Mouse (Mus musculus) forebrain, embryonic 10.5 days (tissue): ENCODE results near the gene Pde4a. TPM values are rescaled to one million over a fixed set of nuclear protein-coding genes. Genes with fewer than 3 reads are reported as not detected.

Source experiments
- DNase-seq: peaks from one replicate; pipeline ENCODE4 v3.0.0-alpha.2; 2017; ENCODE audit warnings: low spot score; ENCODE audit errors: extremely low spot score
- H3K27ac ChIP-seq: fragments of 300-500 bp; sonication (generic); 2 replicates; pipeline ENCODE4 v1.5.1; 2016; ENCODE audit warnings: mild to moderate bottlenecking
- H3K27me3 ChIP-seq: fragments of 300-500 bp; sonication (generic); 2 replicates; pipeline ENCODE4 v1.6.1; 2016; ENCODE audit warnings: mild to moderate bottlenecking; ENCODE audit not compliant: poor library complexity, severe bottlenecking
- H3K36me3 ChIP-seq: fragments of 300-500 bp; sonication (generic); replicated peaks from 2 replicates; pipeline ENCODE4 v1.6.1; 2016; ENCODE audit warnings: mild to moderate bottlenecking, moderate library complexity
- H3K4me1 ChIP-seq: fragments of 300-500 bp; sonication (generic); 2 replicates; pipeline ENCODE4 v1.6.1; 2016
- H3K4me3 ChIP-seq: fragments of 300-500 bp; sonication (generic); 2 replicates; pipeline ENCODE4 v1.5.1; 2016; ENCODE audit warnings: mild to moderate bottlenecking, moderate library complexity
- H3K9me3 ChIP-seq: fragments of 300-500 bp; sonication (generic); 2 replicates; pipeline ENCODE4 v1.6.1; 2016; ENCODE audit warnings: mild to moderate bottlenecking, moderate library complexity
- WGBS: fragments of 180-500 bp; shearing (Covaris S2); methylation state at CpG from one replicate; pipeline ENCODE4 v1.1.7; 2016; 5-methylcytosine and 5-hydroxymethylcytosine counted together
- polyA plus RNA-seq: library from polyadenylated mRNA; unstranded; fragments of >200 nt; fragmentation: Nextera tagmentation; extraction: Ambion mirVana; gene quantifications from 2 replicates; pipeline ENCODE4 v1.2.1, GENCODE M21; 2016

The Pde4a gene
- polyA plus RNA-seq, 1 experiment from 2014 or later: 4.3 TPM

- Histone ChIP-seq H3K27ac (peak overlapping the region; percentile 26), H3K4me3 (peak overlapping the region; percentile 48), H3K4me1 (peaks cover 32% of the 10 kb centered on the region), H3K36me3 (no peaks in the 10 kb centered on the region), H3K27me3 (peaks cover 8% of the 10 kb centered on the region; the same call in 1 of the 2 replicates), H3K9me3 (peaks cover 6% of the 10 kb centered on the region; the same call in 1 of the 2 replicates)
- WGBS: 18% methylated on average over 5 of the region's 5 CpGs
- no peak for DNase-seq
These were observed 11.7 kb upstream of the Pde4a start for GRCm38 (mm10) chr9:21153833-21154232.

DNA sequence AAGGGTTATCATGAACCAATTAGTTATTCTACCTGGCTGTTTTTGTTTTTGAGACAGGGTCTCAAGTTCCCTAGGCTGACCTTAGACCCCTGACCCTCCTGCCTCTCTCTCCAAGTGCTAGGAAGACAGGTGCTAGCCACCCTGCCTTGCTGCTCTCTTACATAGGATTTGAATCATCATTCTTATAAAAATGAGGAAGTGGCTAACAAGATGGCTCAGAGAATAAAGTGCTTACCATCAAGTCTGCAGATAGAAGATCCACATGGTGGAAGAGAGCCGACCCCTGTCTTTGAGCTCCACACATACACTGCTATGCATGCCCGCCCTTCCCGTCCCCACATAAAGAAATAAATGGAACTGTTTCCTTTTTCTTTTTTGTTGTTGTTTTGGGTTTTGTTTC is 10.7 kb upstream of the Pde4a start:
- no peak for DNase-seq
- no peaks in the 10 kb centered on the region for H3K36me3 ChIP-seq

DNA sequence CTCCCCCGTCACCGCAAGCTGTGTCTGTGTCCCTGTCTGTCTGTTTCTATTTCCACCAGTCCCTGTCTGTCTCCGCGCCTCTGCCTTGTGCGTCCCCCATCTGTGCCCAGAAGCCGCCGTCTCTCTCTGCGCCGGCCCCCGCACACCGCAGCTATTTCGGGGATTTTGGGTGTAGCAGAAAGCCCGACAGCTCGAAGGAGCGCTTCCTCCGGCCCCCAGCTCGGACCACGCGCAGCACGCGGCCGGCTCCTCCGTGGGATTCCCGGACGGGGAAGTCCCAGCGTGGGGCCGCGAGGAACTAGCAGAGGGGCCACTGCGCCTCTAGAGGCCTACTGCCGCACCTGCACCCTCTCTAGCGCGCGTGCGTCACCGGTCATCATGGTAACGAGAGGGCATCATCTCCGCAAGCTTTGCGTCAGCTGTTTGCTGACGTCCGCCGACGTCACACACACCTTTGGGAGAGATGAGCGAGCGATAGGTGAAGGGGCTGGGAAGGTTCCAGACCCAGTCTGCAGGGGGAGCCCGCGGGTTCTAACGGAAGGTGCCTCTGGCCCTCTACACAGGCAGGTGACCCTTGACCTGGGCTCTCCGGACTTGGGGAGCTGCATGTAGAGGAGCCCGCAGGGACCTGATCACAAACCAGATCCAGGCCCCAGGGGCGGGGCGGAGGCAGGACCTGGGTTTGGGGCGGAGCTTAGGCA is 4.2 kb upstream of the Pde4a start:
- H3K27ac ChIP-seq: peak overlapping the region; percentile 87
- peaks cover 38% of the 10 kb centered on the region for H3K4me1 ChIP-seq
- H3K36me3 ChIP-seq: no peaks in the 10 kb centered on the region
- H3K27me3 ChIP-seq: peaks cover 59% of the 10 kb centered on the region
- peak overlapping the region; percentile 61 for H3K4me3 ChIP-seq
- DNase-seq: peak; percentile 88
- 1% methylated on average over 52 of the region's 52 CpGs for WGBS
- peaks cover 6% of the 10 kb centered on the region; the same call in 1 of the 2 replicates for H3K9me3 ChIP-seq

More for the DNA sequence above, 10.7 kb upstream of the Pde4a start:
- 95% methylated on average over 3 of the region's 3 CpGs for WGBS
- peaks cover 8% of the 10 kb centered on the region; the same call in 1 of the 2 replicates for H3K27me3 ChIP-seq
- peaks cover 26% of the 10 kb centered on the region for H3K4me1 ChIP-seq
- peaks cover 6% of the 10 kb centered on the region; the same call in 1 of the 2 replicates for H3K9me3 ChIP-seq
- no peak overlapping the region for H3K4me3 ChIP-seq
- no peak overlapping the region for H3K27ac ChIP-seq

- H3K27ac ChIP-seq: no peak overlapping the region
- H3K36me3 ChIP-seq: no peaks in the 10 kb centered on the region
- H3K9me3 ChIP-seq: no peaks in the 10 kb centered on the region
- H3K4me1 ChIP-seq: peaks cover 58% of the 10 kb centered on the region
- 33% methylated on average over 11 of the region's 11 CpGs for WGBS
- peak overlapping the region; percentile 35; the same call in 1 of the 2 replicates for H3K4me3 ChIP-seq
- H3K27me3 ChIP-seq: peaks cover 79% of the 10 kb centered on the region
- DNase-seq: no peak
These were observed 2.1 kb upstream of the Pde4a start for GRCm38 (mm10) chr9:21163086-21164050.

- peaks cover 84% of the 10 kb centered on the region for H3K27me3 ChIP-seq
- H3K9me3 ChIP-seq: no peaks in the 10 kb centered on the region
- no peaks in the 10 kb centered on the region for H3K36me3 ChIP-seq
- 1% methylated on average over 26 of the region's 26 CpGs for WGBS
- H3K4me1 ChIP-seq: peaks cover 65% of the 10 kb centered on the region
- peak overlapping the region; percentile 35 for H3K4me3 ChIP-seq
- DNase-seq: no peak
- H3K27ac ChIP-seq: no peak overlapping the region
These were observed 1.4 kb upstream of the Pde4a start for GRCm38 (mm10) chr9:21164072-21164471.

- 1% methylated on average over 47 of the region's 47 CpGs for WGBS
- H3K9me3 ChIP-seq: no peaks in the 10 kb centered on the region
- DNase-seq: no peak
- peak overlapping the region; percentile 58; the same call in 1 of the 2 replicates for H3K27ac ChIP-seq
- no peaks in the 10 kb centered on the region for H3K36me3 ChIP-seq
- peak overlapping the region; percentile 54 for H3K4me3 ChIP-seq
- peaks cover 64% of the 10 kb centered on the region for H3K4me1 ChIP-seq
- H3K27me3 ChIP-seq: peaks cover 75% of the 10 kb centered on the region
These were observed 488 bp downstream of the Pde4a start for GRCm38 (mm10) chr9:21165952-21166451.

- no peaks in the 10 kb centered on the region for H3K9me3 ChIP-seq
- H3K36me3 ChIP-seq: no peaks in the 10 kb centered on the region
- peaks cover 59% of the 10 kb centered on the region for H3K4me1 ChIP-seq
- H3K27me3 ChIP-seq: peaks cover 73% of the 10 kb centered on the region
- H3K4me3 ChIP-seq: peak overlapping the region; percentile 54
- no peak for DNase-seq
- 24% methylated on average over 3 of the region's 3 CpGs for WGBS
- H3K27ac ChIP-seq: peak overlapping the region; percentile 80; the same call in 1 of the 2 replicates
These were observed 1.0 kb downstream of the Pde4a start for GRCm38 (mm10) chr9:21166516-21166915.

GRCm38 (mm10) chr9:21167140-21168097 is 1.9 kb downstream of the Pde4a start:
- Histone ChIP-seq H3K9me3 (no peaks in the 10 kb centered on the region), H3K4me3 (peak overlapping the region; percentile 36), H3K27ac (peak overlapping the region; percentile 80), H3K4me1 (peaks cover 56% of the 10 kb centered on the region), H3K27me3 (peaks cover 64% of the 10 kb centered on the region), H3K36me3 (no peaks in the 10 kb centered on the region)
- 66% methylated on average over 10 of the region's 10 CpGs for WGBS
- no peak for DNase-seq

GRCm38 (mm10) chr9:21168161-21169123 is 2.9 kb downstream of the Pde4a start:
- Histone ChIP-seq H3K4me3 (peak overlapping the region; percentile 36), H3K9me3 (no peaks in the 10 kb centered on the region), H3K36me3 (no peaks in the 10 kb centered on the region), H3K4me1 (peaks cover 56% of the 10 kb centered on the region), H3K27me3 (peaks cover 54% of the 10 kb centered on the region), H3K27ac (peak overlapping the region; percentile 80)
- DNase-seq: peak; percentile 77
- 11% methylated on average over 30 of the region's 30 CpGs for WGBS

DNA sequence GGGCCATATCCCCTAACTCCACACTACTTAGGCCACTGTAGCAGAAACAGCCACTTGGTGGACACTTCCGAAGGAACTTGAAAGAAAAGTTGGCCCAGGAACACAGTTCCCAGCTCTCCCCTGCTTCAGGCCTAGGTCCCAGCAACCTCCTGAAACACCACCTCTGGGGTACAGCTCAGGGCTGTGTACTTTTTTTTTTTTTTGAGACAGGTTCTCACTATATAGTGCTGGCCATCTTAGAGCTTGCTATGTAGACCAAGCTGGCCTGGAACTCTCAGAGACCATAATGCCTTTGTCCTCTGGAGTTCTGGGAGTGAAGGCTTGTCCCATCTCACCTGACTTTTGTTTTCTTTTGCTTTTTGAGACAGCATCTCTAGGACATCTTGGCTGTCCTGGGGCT is 3.6 kb downstream of the Pde4a start:
- H3K27me3 ChIP-seq: peaks cover 46% of the 10 kb centered on the region
- WGBS: 33% methylated on average over 1 of the region's 1 CpGs
- peaks cover 50% of the 10 kb centered on the region for H3K4me1 ChIP-seq
- no peaks in the 10 kb centered on the region for H3K9me3 ChIP-seq
- no peak overlapping the region; the same call in 1 of the 2 replicates for H3K4me3 ChIP-seq
- peak overlapping the region; percentile 80 for H3K27ac ChIP-seq
- no peak for DNase-seq
- H3K36me3 ChIP-seq: no peaks in the 10 kb centered on the region

GRCm38 (mm10) chr9:21172364-21172763 is 6.8 kb downstream of the Pde4a start:
- H3K27ac ChIP-seq: no peak overlapping the region
- no peaks in the 10 kb centered on the region for H3K36me3 ChIP-seq
- no peaks in the 10 kb centered on the region for H3K9me3 ChIP-seq
- DNase-seq: no peak
- WGBS: 81% methylated on average over 6 of the region's 6 CpGs
- peaks cover 14% of the 10 kb centered on the region for H3K27me3 ChIP-seq
- H3K4me1 ChIP-seq: peaks cover 22% of the 10 kb centered on the region
- no peak overlapping the region for H3K4me3 ChIP-seq
